Mouse (Mus musculus) right cerebral cortex, postnatal 25 days (tissue): ENCODE measurements around the gene Slc25a31.

ENCODE experiments used
- DNase-seq: peaks from one replicate; pipeline ENCODE4 v3.0.0; 2022

Slc25a31 gene

GRCm38 (mm10) chr3:40708655-40709054 lies at the start of gene Slc25a31:
Gene Slc25a31 (plus strand): TSS chr3:40708855.
- DNase-seq: no peak

GRCm38 (mm10) chr3:40660231-40660630 lies 48.4 kb upstream of the Slc25a31 start:
- no peak for DNase-seq

GRCm38 (mm10) chr3:40666109-40666508 lies 42.5 kb upstream of the Slc25a31 start:
- DNase-seq: no peak

- no peak for DNase-seq
These were observed 41.6 kb upstream of the Slc25a31 start for GRCm38 (mm10) chr3:40666861-40667719.

- DNase-seq: no peak
These were observed 39.8 kb upstream of the Slc25a31 start for GRCm38 (mm10) chr3:40668889-40669288.

- DNase-seq: no peak
These were observed 39.3 kb upstream of the Slc25a31 start for GRCm38 (mm10) chr3:40669395-40669794.

GRCm38 (mm10) chr3:40673515-40673914 lies 35.1 kb upstream of the Slc25a31 start:
- no peak for DNase-seq

- DNase-seq: no peak
These were observed 33.7 kb upstream of the Slc25a31 start for GRCm38 (mm10) chr3:40674873-40675405.

- no peak for DNase-seq
These were observed 29.8 kb upstream of the Slc25a31 start for GRCm38 (mm10) chr3:40678856-40679255.

GRCm38 (mm10) chr3:40682404-40682803 lies 26.3 kb upstream of the Slc25a31 start:
- DNase-seq: no peak

- no peak for DNase-seq
These were observed 25.5 kb upstream of the Slc25a31 start for GRCm38 (mm10) chr3:40683171-40683570.

- DNase-seq: no peak
These were observed 22.7 kb upstream of the Slc25a31 start for GRCm38 (mm10) chr3:40685855-40686515.

GRCm38 (mm10) chr3:40686836-40687235 lies 21.8 kb upstream of the Slc25a31 start:
- no peak for DNase-seq

- DNase-seq: no peak
These were observed 21.1 kb upstream of the Slc25a31 start for GRCm38 (mm10) chr3:40687588-40687987.

GRCm38 (mm10) chr3:40691566-40691965 lies 17.1 kb upstream of the Slc25a31 start:
- no peak for DNase-seq

GRCm38 (mm10) chr3:40693435-40693834 lies 15.2 kb upstream of the Slc25a31 start:
- no peak for DNase-seq

GRCm38 (mm10) chr3:40693960-40694359 lies 14.7 kb upstream of the Slc25a31 start:
- no peak for DNase-seq

- no peak for DNase-seq
These were observed 14.2 kb upstream of the Slc25a31 start for GRCm38 (mm10) chr3:40694438-40694837.

GRCm38 (mm10) chr3:40695162-40695561 lies 13.5 kb upstream of the Slc25a31 start:
- no peak for DNase-seq

- no peak for DNase-seq
These were observed 9.8 kb upstream of the Slc25a31 start for GRCm38 (mm10) chr3:40698834-40699233.

- no peak for DNase-seq
These were observed 3.7 kb upstream of the Slc25a31 start for GRCm38 (mm10) chr3:40704816-40705430.

GRCm38 (mm10) chr3:40716056-40716455 lies 7.4 kb downstream of the Slc25a31 start:
- DNase-seq: no peak

GRCm38 (mm10) chr3:40719022-40719421 lies 10.4 kb downstream of the Slc25a31 start:
- no peak for DNase-seq
